Mouse (Mus musculus): ENCODE data around the gene Diras1. TPM values are rescaled to one million over a fixed set of nuclear protein-coding genes. Genes with fewer than 3 reads are reported as not detected.

The Diras1 gene
- total and polyA plus RNA-seq, 3 experiments, result not detected

DNA sequence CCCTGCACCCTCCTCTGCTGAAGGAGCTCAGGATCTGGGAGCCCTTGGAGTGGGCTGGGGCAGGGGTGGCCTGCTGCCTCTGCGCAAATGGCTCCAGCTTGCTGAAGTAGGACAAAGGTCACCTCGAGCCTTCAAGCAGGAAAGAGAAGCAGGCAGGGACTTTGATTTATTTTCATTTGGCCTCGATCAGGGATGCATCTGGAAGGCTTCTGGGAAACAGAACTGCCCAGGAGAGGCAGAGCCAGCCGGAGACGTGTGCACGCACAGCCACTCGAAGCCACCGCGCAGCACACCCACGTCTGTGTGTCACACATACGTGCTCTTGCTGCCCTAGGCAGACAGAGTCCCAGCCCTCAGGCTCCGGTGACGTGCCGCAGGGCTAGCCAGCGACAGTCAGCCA lies 53.9 kb downstream of the Diras1 start:
- TF ChIP-seq CHD1 (IDR thresholded peaks at IDR 0.05; ENCODE audit: low read depth, low read length) (no peak), ELF1 (IDR thresholded peaks at IDR 0.05; ENCODE audit: low read depth, low read length) (no peak), MAFK (IDR thresholded peaks at IDR 0.05; ENCODE audit: insufficient replicate concordance, low read length) (no peak), JUND (conservative IDR thresholded peaks at IDR 0.05; ENCODE audit: low read depth, low read length) (no peak)
- Histone ChIP-seq H3K4me3 (replicated peaks in 1 of 3; ENCODE audit: low read depth in 2 of 3, low read length in 2 of 3, poor library complexity in 1 of 3) (no peak overlapping the region), H3K79me2 (replicated peaks; ENCODE audit: control insufficient read depth, extremely low read depth, insufficient read depth, poor library complexity, severe bottlenecking) (no peaks in the 10 kb centered on the region), H3K9ac (ENCODE audit: insufficient read depth, low read depth) (no peak overlapping the region), H3K4me1 (ENCODE audit: control insufficient read depth in 1 of 2, insufficient read depth in 2 of 2) (peaks cover 30 to 38% of the 10 kb centered on the region in 2 experiments), H3K9me3 (replicated peaks; ENCODE audit: low read length) (peaks cover 7% of the 10 kb centered on the region), H3K27ac (ENCODE audit: insufficient read depth, low read depth) (no peak overlapping the region), H3K27me3 (replicated peaks) (no peaks in the 10 kb centered on the region), H3K4me2 (ENCODE audit: insufficient read depth, low read depth, poor library complexity, severe bottlenecking) (no peak overlapping the region), H3K36me3 (replicated peaks in 1 of 2; ENCODE audit: control insufficient read depth in 1 of 2, insufficient read depth in 1 of 2, low read length in 1 of 2) (no peaks in the 10 kb centered on the region)
- no peak for DNase-seq (ENCODE audit: extremely low read depth)
- in situ Hi-C loops (cut with MboI; ENCODE audit: low pct_ligation_motif_present, low pct_unique_long_range_greater_than_20kb, low sequenced_read_pairs), result no loop called here
- dilution Hi-C loops (cut with MboI; ENCODE audit: extremely low pct_ligation_motif_present, extremely low pct_unique_long_range_greater_than_20kb, low sequenced_read_pairs), result no loop called here

DNA sequence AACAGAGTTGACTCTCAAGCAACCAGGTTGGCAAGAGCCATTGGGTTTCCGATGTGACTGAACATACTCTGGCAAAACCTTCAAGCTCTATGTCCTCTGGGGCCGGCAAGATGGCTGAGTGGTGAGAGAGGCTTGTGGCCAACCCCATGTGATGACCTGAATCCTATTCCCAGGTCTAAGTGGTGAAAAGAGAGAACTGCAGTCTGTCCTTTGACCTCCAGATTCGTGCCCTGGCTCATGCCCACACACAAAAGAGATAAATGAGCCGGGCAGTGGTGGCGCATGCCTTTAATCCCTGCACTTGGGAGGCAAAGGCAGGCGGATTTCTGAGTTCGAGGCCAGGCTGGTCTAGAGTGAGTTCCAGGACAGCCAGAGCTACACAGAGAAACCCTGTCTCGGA lies 55.3 kb downstream of the Diras1 start:
- no peak for TF ChIP-seq NRF1 (IDR thresholded peaks at IDR 0.05; ENCODE audit: low read depth, low read length)
- TF ChIP-seq ETS1 (conservative IDR thresholded peaks at IDR 0.05; ENCODE audit: low read depth, low read length), result no peak
- TF ChIP-seq ZNF384 (IDR thresholded peaks at IDR 0.05; ENCODE audit: low read depth, low read length), result no peak
- no peak for TF ChIP-seq CTCF (conservative IDR thresholded peaks at IDR 0.05 in 1 of 2, IDR thresholded peaks at IDR 0.05 in 1 of 2; ENCODE audit: low read depth in 2 of 2, low read length in 2 of 2)
- TF ChIP-seq JUN (IDR thresholded peaks at IDR 0.05; ENCODE audit: insufficient read depth, low read depth, low read length), result no peak
- no peak for TF ChIP-seq ZC3H11A (IDR thresholded peaks at IDR 0.05; ENCODE audit: low read depth, low read length)
- TF ChIP-seq MAFK (IDR thresholded peaks at IDR 0.05; ENCODE audit: insufficient replicate concordance, low read length), result no peak
- TF ChIP-seq POLR2A (IDR thresholded peaks at IDR 0.05; ENCODE audit: low read depth, low read length), result no peak
- no peak for TF ChIP-seq SMC3 (IDR thresholded peaks at IDR 0.05; ENCODE audit: low read depth, low read length)
- TF ChIP-seq RCOR1 (conservative IDR thresholded peaks at IDR 0.05; ENCODE audit: low read depth, low read length), result no peak
- no peak for TF ChIP-seq MAX (IDR thresholded peaks at IDR 0.05; ENCODE audit: low read length)
- no peak for TF ChIP-seq GABPA (IDR thresholded peaks at IDR 0.05; ENCODE audit: insufficient replicate concordance, low read depth, low read length)
- no peak for TF ChIP-seq NELFE (IDR thresholded peaks at IDR 0.05; ENCODE audit: low read depth, low read length)
- no peak for TF ChIP-seq ZMIZ1 (IDR thresholded peaks at IDR 0.05; ENCODE audit: low read depth, low read length)
- TF ChIP-seq USF1 (IDR thresholded peaks at IDR 0.05; ENCODE audit: low read depth, low read length), result no peak
- TF ChIP-seq MAZ (IDR thresholded peaks at IDR 0.05; ENCODE audit: low read depth, low read length), result no peak
- no peak for TF ChIP-seq RAD21 (IDR thresholded peaks at IDR 0.05; ENCODE audit: low read depth, low read length)
- in situ Hi-C loops (cut with MboI; ENCODE audit: low pct_ligation_motif_present, low pct_unique_long_range_greater_than_20kb, low sequenced_read_pairs), result no loop called here
- Histone ChIP-seq H3K79me2 (replicated peaks; ENCODE audit: control insufficient read depth, extremely low read depth, insufficient read depth, poor library complexity, severe bottlenecking) (no peaks in the 10 kb centered on the region), H3K36me3 (replicated peaks in 1 of 2; ENCODE audit: control insufficient read depth in 1 of 2, insufficient read depth in 1 of 2, low read length in 1 of 2) (no peaks in the 10 kb centered on the region), H3K4me1 (ENCODE audit: control insufficient read depth in 1 of 2, insufficient read depth in 2 of 2) (peaks cover 36 to 49% of the 10 kb centered on the region in 2 experiments), H3K9me3 (replicated peaks; ENCODE audit: low read length) (peaks cover 5% of the 10 kb centered on the region), H3K27me3 (replicated peaks) (no peaks in the 10 kb centered on the region), H3K9ac (ENCODE audit: insufficient read depth, low read depth) (no peak overlapping the region), H3K4me3 (replicated peaks in 1 of 3; ENCODE audit: low read depth in 2 of 3, low read length in 2 of 3, poor library complexity in 1 of 3) (no peak overlapping the region), H3K27ac (ENCODE audit: insufficient read depth, low read depth) (no peak overlapping the region), H3K4me2 (ENCODE audit: insufficient read depth, low read depth, poor library complexity, severe bottlenecking) (no peak overlapping the region)
- no peak for DNase-seq (ENCODE audit: extremely low read depth)
- dilution Hi-C loops (cut with MboI; ENCODE audit: extremely low pct_ligation_motif_present, extremely low pct_unique_long_range_greater_than_20kb, low sequenced_read_pairs), result no loop called here

Other genes with a start within 250 kb of the Diras1 start
Only the 20 nearest of the 29 such genes appear.
- gene Oaz1, start 199.0 kb downstream of the Diras1 start, total RNA-seq (2012; rRNA removed), result 899 and 966 TPM in 2 replicates
- gene Oaz1, start 199.0 kb downstream of the Diras1 start, total RNA-seq (2014; rRNA removed), result 792 and 1,081 TPM in 2 replicates
- 646 and 664 TPM in 2 replicates for gene Oaz1, start 199.0 kb downstream of the Diras1 start, polyA plus RNA-seq (2012; ENCODE audit: insufficient read length, low read depth)
- 0.08 and 0.21 TPM in 2 replicates for gene Lingo3, start 181.6 kb downstream of the Diras1 start, total RNA-seq (2012; rRNA removed)
- gene Lingo3, start 181.6 kb downstream of the Diras1 start, total RNA-seq (2014; rRNA removed), result not detected in 2 replicates
- gene Lingo3, start 181.6 kb downstream of the Diras1 start, polyA plus RNA-seq (2012; ENCODE audit: insufficient read length, low read depth), result not detected in 2 replicates
- 374 and 409 TPM in 2 replicates for gene Lsm7, start 170.5 kb downstream of the Diras1 start, total RNA-seq (2012; rRNA removed)
- 411 and 435 TPM in 2 replicates for gene Lsm7, start 170.5 kb downstream of the Diras1 start, total RNA-seq (2014; rRNA removed)
- gene Lsm7, start 170.5 kb downstream of the Diras1 start, polyA plus RNA-seq (2012; ENCODE audit: insufficient read length, low read depth), result 171 and 198 TPM in 2 replicates
- 19.0 and 23.7 TPM in 2 replicates for gene Sppl2b, start 170.4 kb downstream of the Diras1 start, total RNA-seq (2012; rRNA removed)
- 12.3 and 13.8 TPM in 2 replicates for gene Sppl2b, start 170.4 kb downstream of the Diras1 start, total RNA-seq (2014; rRNA removed)
- 24.1 and 30.0 TPM in 2 replicates for gene Sppl2b, start 170.4 kb downstream of the Diras1 start, polyA plus RNA-seq (2012; ENCODE audit: insufficient read length, low read depth)
- 0.04 TPM in 1 of 2 replicates, not detected in the other for gene Tmprss9, start 153.8 kb downstream of the Diras1 start, total RNA-seq (2012; rRNA removed)
- not detected in 2 replicates for gene Tmprss9, start 153.8 kb downstream of the Diras1 start, total RNA-seq (2014; rRNA removed)
- gene Tmprss9, start 153.8 kb downstream of the Diras1 start, polyA plus RNA-seq (2012; ENCODE audit: insufficient read length, low read depth), result 0.07 TPM in 1 of 2 replicates, not detected in the other
- gene Timm13, start 124.7 kb downstream of the Diras1 start, total RNA-seq (2012; rRNA removed), result 279 and 313 TPM in 2 replicates
- 137 and 139 TPM in 2 replicates for gene Timm13, start 124.7 kb downstream of the Diras1 start, total RNA-seq (2014; rRNA removed)
- 292 and 344 TPM in 2 replicates for gene Timm13, start 124.7 kb downstream of the Diras1 start, polyA plus RNA-seq (2012; ENCODE audit: insufficient read length, low read depth)
- gene Lmnb2, start 107.4 kb downstream of the Diras1 start, total RNA-seq (2012; rRNA removed), result 23.6 and 25.8 TPM in 2 replicates
- 22.2 and 23.7 TPM in 2 replicates for gene Lmnb2, start 107.4 kb downstream of the Diras1 start, total RNA-seq (2014; rRNA removed)
- 20.7 and 23.6 TPM in 2 replicates for gene Lmnb2, start 107.4 kb downstream of the Diras1 start, polyA plus RNA-seq (2012; ENCODE audit: insufficient read length, low read depth)
- gene Gadd45b, start 95.6 kb downstream of the Diras1 start, total RNA-seq (2012; rRNA removed), result 36.2 and 52.5 TPM in 2 replicates
- 19.3 and 24.4 TPM in 2 replicates for gene Gadd45b, start 95.6 kb downstream of the Diras1 start, total RNA-seq (2014; rRNA removed)
- 14.9 and 16.4 TPM in 2 replicates for gene Gadd45b, start 95.6 kb downstream of the Diras1 start, polyA plus RNA-seq (2012; ENCODE audit: insufficient read length, low read depth)
- 0.46 and 0.47 TPM in 2 replicates for gene Gng7, start 10.7 kb downstream of the Diras1 start, total RNA-seq (2012; rRNA removed)
- gene Gng7, start 10.7 kb downstream of the Diras1 start, total RNA-seq (2014; rRNA removed), result not detected in 2 replicates
- gene Gng7, start 10.7 kb downstream of the Diras1 start, polyA plus RNA-seq (2012; ENCODE audit: insufficient read length, low read depth), result 0.24 and 0.68 TPM in 2 replicates
- 6.3 and 7.2 TPM in 2 replicates for gene Slc39a3, start 11.8 kb upstream of the Diras1 start, total RNA-seq (2012; rRNA removed)
- gene Slc39a3, start 11.8 kb upstream of the Diras1 start, total RNA-seq (2014; rRNA removed), result 3.5 and 3.9 TPM in 2 replicates
- 4.2 and 4.3 TPM in 2 replicates for gene Slc39a3, start 11.8 kb upstream of the Diras1 start, polyA plus RNA-seq (2012; ENCODE audit: insufficient read length, low read depth)
- 104 and 110 TPM in 2 replicates for gene Sgta, start 34.5 kb upstream of the Diras1 start, total RNA-seq (2012; rRNA removed)
- gene Sgta, start 34.5 kb upstream of the Diras1 start, total RNA-seq (2014; rRNA removed), result 61.1 and 67.6 TPM in 2 replicates
- gene Sgta, start 34.5 kb upstream of the Diras1 start, polyA plus RNA-seq (2012; ENCODE audit: insufficient read length, low read depth), result 118 and 123 TPM in 2 replicates
- gene Thop1, start 44.4 kb upstream of the Diras1 start, total RNA-seq (2012; rRNA removed), result 123 and 136 TPM in 2 replicates
- 70.9 and 81.1 TPM in 2 replicates for gene Thop1, start 44.4 kb upstream of the Diras1 start, total RNA-seq (2014; rRNA removed)
- gene Thop1, start 44.4 kb upstream of the Diras1 start, polyA plus RNA-seq (2012; ENCODE audit: insufficient read length, low read depth), result 94.5 and 105 TPM in 2 replicates
- not detected in 2 replicates for gene Creb3l3, start 73.2 kb upstream of the Diras1 start, total RNA-seq (2012; rRNA removed)
- gene Creb3l3, start 73.2 kb upstream of the Diras1 start, total RNA-seq (2014; rRNA removed), result not detected in 2 replicates
- 0.13 TPM in 1 of 2 replicates, not detected in the other for gene Creb3l3, start 73.2 kb upstream of the Diras1 start, polyA plus RNA-seq (2012; ENCODE audit: insufficient read length, low read depth)
- 127 and 146 TPM in 2 replicates for gene Map2k2, start 80.3 kb upstream of the Diras1 start, total RNA-seq (2012; rRNA removed)
- gene Map2k2, start 80.3 kb upstream of the Diras1 start, total RNA-seq (2014; rRNA removed), result 67.2 and 79.2 TPM in 2 replicates
- 120 and 130 TPM in 2 replicates for gene Map2k2, start 80.3 kb upstream of the Diras1 start, polyA plus RNA-seq (2012; ENCODE audit: insufficient read length, low read depth)
- gene Zbtb7a, start 109.6 kb upstream of the Diras1 start, total RNA-seq (2012; rRNA removed), result 15.3 and 18.2 TPM in 2 replicates
- 3.0 TPM in 2 replicates for gene Zbtb7a, start 109.6 kb upstream of the Diras1 start, total RNA-seq (2014; rRNA removed)
- gene Zbtb7a, start 109.6 kb upstream of the Diras1 start, polyA plus RNA-seq (2012; ENCODE audit: insufficient read length, low read depth), result 20.1 and 21.3 TPM in 2 replicates
- gene Pias4, start 142.3 kb upstream of the Diras1 start, total RNA-seq (2012; rRNA removed), result 24.3 and 26.6 TPM in 2 replicates
- gene Pias4, start 142.3 kb upstream of the Diras1 start, total RNA-seq (2014; rRNA removed), result 13.6 and 15.3 TPM in 2 replicates
- gene Pias4, start 142.3 kb upstream of the Diras1 start, polyA plus RNA-seq (2012; ENCODE audit: insufficient read length, low read depth), result 26.5 and 33.5 TPM in 2 replicates
- 3,382 and 4,660 TPM in 2 replicates for gene Eef2, start 151.0 kb upstream of the Diras1 start, total RNA-seq (2012; rRNA removed)
- 1,528 and 1,752 TPM in 2 replicates for gene Eef2, start 151.0 kb upstream of the Diras1 start, total RNA-seq (2014; rRNA removed)
- 2,532 and 2,649 TPM in 2 replicates for gene Eef2, start 151.0 kb upstream of the Diras1 start, polyA plus RNA-seq (2012; ENCODE audit: insufficient read length, low read depth)
- 43.9 and 46.2 TPM in 2 replicates for gene Dapk3, start 157.3 kb upstream of the Diras1 start, total RNA-seq (2012; rRNA removed)
- gene Dapk3, start 157.3 kb upstream of the Diras1 start, total RNA-seq (2014; rRNA removed), result 25.4 and 27.5 TPM in 2 replicates
- gene Dapk3, start 157.3 kb upstream of the Diras1 start, polyA plus RNA-seq (2012; ENCODE audit: insufficient read length, low read depth), result 39.5 and 44.5 TPM in 2 replicates
- 0.29 TPM in 1 of 2 replicates, not detected in the other for gene 4930442H23Rik, start 158.2 kb upstream of the Diras1 start, total RNA-seq (2012; rRNA removed)
- gene 4930442H23Rik, start 158.2 kb upstream of the Diras1 start, total RNA-seq (2014; rRNA removed), result not detected in 2 replicates
- gene 4930442H23Rik, start 158.2 kb upstream of the Diras1 start, polyA plus RNA-seq (2012; ENCODE audit: insufficient read length, low read depth), result 0.27 and 0.35 TPM in 2 replicates
- gene Nmrk2, start 176.4 kb upstream of the Diras1 start, total RNA-seq (2012; rRNA removed), result 0.08 TPM in 1 of 2 replicates, not detected in the other
- not detected in 2 replicates for gene Nmrk2, start 176.4 kb upstream of the Diras1 start, total RNA-seq (2014; rRNA removed)
- gene Nmrk2, start 176.4 kb upstream of the Diras1 start, polyA plus RNA-seq (2012; ENCODE audit: insufficient read length, low read depth), result not detected in 2 replicates